ENCODE assay signal across 8 mouse cellular contexts in the genomic region with DNA sequence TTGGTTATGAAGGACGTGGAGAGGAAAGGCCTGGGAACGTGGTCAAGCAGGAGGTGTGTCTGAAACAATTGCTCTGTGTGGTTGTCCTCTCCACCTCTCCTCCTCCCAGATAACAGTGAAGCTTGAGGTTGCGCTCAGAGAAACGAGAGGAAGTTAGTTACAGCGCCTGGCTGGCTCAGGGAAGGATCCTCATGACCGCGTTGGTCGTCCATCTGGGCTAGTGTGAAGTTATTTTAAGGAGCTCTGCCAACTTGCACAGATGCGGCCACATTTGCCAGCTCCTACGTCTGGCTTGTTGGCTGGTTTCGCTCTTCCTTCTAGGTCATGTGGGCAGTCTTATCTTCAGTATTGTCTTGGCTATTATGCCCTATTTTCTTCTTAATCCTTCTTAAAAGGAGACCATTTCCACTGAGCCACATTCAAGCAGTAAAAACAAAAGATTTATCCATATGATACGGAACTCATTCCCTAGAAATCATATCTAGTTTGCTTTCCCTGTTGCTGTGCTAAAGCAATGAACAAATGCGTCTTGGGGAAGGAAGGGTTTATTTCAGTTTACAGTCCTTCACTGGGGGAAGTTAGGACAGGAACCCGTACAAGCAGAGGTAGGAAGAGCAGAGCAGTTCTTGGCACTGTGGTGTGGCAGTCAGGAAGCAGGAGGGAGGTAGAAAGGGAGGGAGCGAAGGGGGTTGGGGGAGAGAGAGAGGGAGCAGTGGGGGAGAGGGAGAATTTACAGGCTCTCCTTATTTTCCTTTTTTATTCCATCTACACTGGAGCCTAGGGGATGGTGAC. TPM values are rescaled to one million over a fixed set of nuclear protein-coding genes. Genes with fewer than 3 reads are reported as not detected.
DNase-seq lines count a peak whose midpoint lies in the region; ATAC-seq and TF ChIP-seq lines count a peak whose summit lies in the region.

No protein-coding gene starts in this region.

- no peak overlapping the region for H3K27ac ChIP-seq in forebrain, embryonic 14.5 days (ENCODE audit: low read depth, low read length)
- H3K27ac ChIP-seq in forebrain, embryonic 13.5 days = no peak overlapping the region
- H3K27ac ChIP-seq in stomach, postnatal 0 days (replicated peaks) = no peak overlapping the region
- no peak overlapping the region for H3K27ac ChIP-seq in midbrain, embryonic 16.5 days (ENCODE audit: low read length)

- H3K36me3 ChIP-seq in forebrain, embryonic 14.5 days (ENCODE audit: control insufficient read depth, insufficient read depth, low read length) = no peaks in the 10 kb centered on the region
- H3K36me3 ChIP-seq in forebrain, embryonic 13.5 days (ENCODE audit: poor library complexity, severe bottlenecking) = no peaks in the 10 kb centered on the region
- H3K36me3 ChIP-seq in stomach, postnatal 0 days (ENCODE audit: control insufficient read depth, insufficient read depth, low read length) = no peaks in the 10 kb centered on the region
- H3K36me3 ChIP-seq in midbrain, embryonic 16.5 days (ENCODE audit: control insufficient read depth, insufficient read depth, low read length) = no peaks in the 10 kb centered on the region

- H3K4me2 ChIP-seq in forebrain, embryonic 14.5 days (ENCODE audit: low read length) = no peak overlapping the region
- H3K4me2 ChIP-seq in forebrain, embryonic 13.5 days = no peak overlapping the region
- H3K4me2 ChIP-seq in stomach, postnatal 0 days (replicated peaks; ENCODE audit: low read depth) = no peak overlapping the region
- no peak overlapping the region for H3K4me2 ChIP-seq in midbrain, embryonic 16.5 days (ENCODE audit: low read length)

- no peaks in the 10 kb centered on the region for H3K4me1 ChIP-seq in forebrain, embryonic 14.5 days (ENCODE audit: control insufficient read depth, insufficient read depth, low read length)
- H3K4me1 ChIP-seq in forebrain, embryonic 13.5 days = no peaks in the 10 kb centered on the region
- H3K4me1 ChIP-seq in stomach, postnatal 0 days (replicated peaks; ENCODE audit: control insufficient read depth, insufficient read depth) = no peaks in the 10 kb centered on the region
- H3K4me1 ChIP-seq in midbrain, embryonic 16.5 days (ENCODE audit: control insufficient read depth, insufficient read depth, low read length) = peaks cover 4% of the 10 kb centered on the region; the same call in 1 of the 2 replicates

- no peak overlapping the region for H3K4me3 ChIP-seq in forebrain, embryonic 14.5 days (ENCODE audit: low read depth, low read length)
- H3K4me3 ChIP-seq in forebrain, embryonic 13.5 days = no peak overlapping the region
- H3K4me3 ChIP-seq in stomach, postnatal 0 days (ENCODE audit: low read depth, low read length) = no peak overlapping the region
- no peak overlapping the region for H3K4me3 ChIP-seq in midbrain, embryonic 16.5 days (ENCODE audit: low read depth, low read length)

- no peak; the same call in 1 of the 2 replicates for ATAC-seq in forebrain, embryonic 14.5 days
- ATAC-seq in forebrain, embryonic 13.5 days = no peak
- no peak for ATAC-seq in stomach, postnatal 0 days (ENCODE audit: low FRiP score, low TSS enrichment)
- ATAC-seq in midbrain, embryonic 16.5 days = no peak

- DNase-seq in forebrain, embryonic 14.5 days (ENCODE audit: low spot score) = peak; percentile 69
- DNase-seq in MEL-GATA-1-ER (ENCODE audit: extremely low read depth, low read depth) = peak; percentile 6
- peak; percentile 15 for DNase-seq in gastrocnemius, postnatal 10 days
- peak; percentile 43 for DNase-seq in layer of hippocampus, adult 9-10 months (ENCODE audit: low spot score)
- DNase-seq in stomach, postnatal 0 days (ENCODE audit: low spot score) = peak; percentile 6
- DNase-seq in T-cell, adult 2 months (ENCODE audit: low spot score) = no peak

- H3K9me3 ChIP-seq in forebrain, embryonic 14.5 days (replicated peaks; ENCODE audit: control insufficient read depth, low read length) = no peaks in the 10 kb centered on the region
- H3K9me3 ChIP-seq in forebrain, embryonic 13.5 days (replicated peaks) = no peaks in the 10 kb centered on the region
- no peaks in the 10 kb centered on the region for H3K9me3 ChIP-seq in stomach, postnatal 0 days (ENCODE audit: control insufficient read depth, low read length)
- no peaks in the 10 kb centered on the region; the same call in 1 of the 2 replicates for H3K9me3 ChIP-seq in midbrain, embryonic 16.5 days (replicated peaks; ENCODE audit: control insufficient read depth, low read length, poor library complexity, severe bottlenecking)

- H3K9ac ChIP-seq in forebrain, embryonic 14.5 days (ENCODE audit: low read length) = no peak overlapping the region
- no peak overlapping the region for H3K9ac ChIP-seq in forebrain, embryonic 13.5 days
- no peak overlapping the region for H3K9ac ChIP-seq in stomach, postnatal 0 days (ENCODE audit: low read length)
- H3K9ac ChIP-seq in midbrain, embryonic 16.5 days (ENCODE audit: low read depth, low read length) = no peak overlapping the region

- no peak for TF ChIP-seq CTCF in stomach, postnatal 0 days (IDR thresholded peaks at IDR 0.05; ENCODE audit: low read depth)

- TF ChIP-seq EP300 in stomach, postnatal 0 days (optimal IDR thresholded peaks at IDR 0.05) = no peak

- WGBS in forebrain, embryonic 14.5 days = 83% methylated on average over 15 of the region's 15 CpGs
- 86% methylated on average over 15 of the region's 15 CpGs for WGBS in forebrain, embryonic 13.5 days
- 79% methylated on average over 15 of the region's 15 CpGs for WGBS in stomach, postnatal 0 days
- 88% methylated on average over 15 of the region's 15 CpGs for WGBS in midbrain, embryonic 16.5 days

- no peaks in the 10 kb centered on the region for H3K27me3 ChIP-seq in forebrain, embryonic 14.5 days (replicated peaks; ENCODE audit: control insufficient read depth, insufficient read depth, low read length)
- no peaks in the 10 kb centered on the region for H3K27me3 ChIP-seq in forebrain, embryonic 13.5 days
- H3K27me3 ChIP-seq in stomach, postnatal 0 days (ENCODE audit: control insufficient read depth, insufficient read depth, low read length) = no peaks in the 10 kb centered on the region
- H3K27me3 ChIP-seq in midbrain, embryonic 16.5 days (ENCODE audit: control insufficient read depth, insufficient read depth, low read depth, low read length) = no peaks in the 10 kb centered on the region

RNA-seq across cellular contexts. Expression of gene Pik3r4, which starts 30.6 kb away (rescaled TPM):
- polyA plus RNA-seq in forebrain, embryonic 14.5 days (2014; fragmentation: Nextera tagmentation; extraction: Ambion mirVana) = 18.2 and 19.0 TPM in 2 replicates
- polyA plus RNA-seq in forebrain, embryonic 13.5 days (2015; fragmentation: Nextera tagmentation; extraction: Ambion mirVana) = 18.0 and 19.1 TPM in 2 replicates
- 10 to 100 TPM; 12.3 to 14.6 TPM for total RNA-seq in gastrocnemius, postnatal 10 days (2021)
- 10.0 and 10.4 TPM in 2 replicates for polyA plus RNA-seq in stomach, postnatal 0 days (2015; fragmentation: Nextera tagmentation; extraction: Ambion mirVana)
- polyA plus RNA-seq in midbrain, embryonic 16.5 days (2015; fragmentation: Nextera tagmentation; extraction: Ambion mirVana) = 18.0 and 19.8 TPM in 2 replicates
